Mouse (Mus musculus) cerebellum, adult 9-10 months (tissue): ENCODE results near the gene Megf11.

Experiments used
- DNase-seq: peaks from one replicate; pipeline ENCODE4 v3.0.0; 2022

Megf11 gene

GRCm38 (mm10) chr9:64395238-64395920, 10.0 kb downstream of the Megf11 start:
- peak; percentile 31 for DNase-seq

GRCm38 (mm10) chr9:64397108-64397507, 11.7 kb downstream of the Megf11 start:
- DNase-seq, result no peak

- DNase-seq, result no peak
Observed at GRCm38 (mm10) chr9:64399121-64399520, 13.7 kb downstream of the Megf11 start.

- no peak for DNase-seq
Observed at GRCm38 (mm10) chr9:64402141-64402540, 16.7 kb downstream of the Megf11 start.

GRCm38 (mm10) chr9:64406841-64407240, 21.4 kb downstream of the Megf11 start:
- DNase-seq, result no peak

GRCm38 (mm10) chr9:64407390-64407970, 22.1 kb downstream of the Megf11 start:
- DNase-seq, result no peak

GRCm38 (mm10) chr9:64408821-64409220, 23.4 kb downstream of the Megf11 start:
- no peak for DNase-seq

- no peak for DNase-seq
Observed at GRCm38 (mm10) chr9:64420471-64420870, 35.0 kb downstream of the Megf11 start.

GRCm38 (mm10) chr9:64421986-64422616, 36.7 kb downstream of the Megf11 start:
- DNase-seq, result no peak

GRCm38 (mm10) chr9:64423912-64424311, 38.5 kb downstream of the Megf11 start:
- no peak for DNase-seq

- no peak for DNase-seq
Observed at GRCm38 (mm10) chr9:64436121-64436520, 50.7 kb downstream of the Megf11 start.

- no peak for DNase-seq
Observed at GRCm38 (mm10) chr9:64440101-64440500, 54.7 kb downstream of the Megf11 start.

GRCm38 (mm10) chr9:64445981-64446380, 60.6 kb downstream of the Megf11 start:
- no peak for DNase-seq

GRCm38 (mm10) chr9:64447070-64447469, 61.6 kb downstream of the Megf11 start:
- DNase-seq, result no peak

GRCm38 (mm10) chr9:64447522-64447921, 62.1 kb downstream of the Megf11 start:
- peak; percentile 78 for DNase-seq

GRCm38 (mm10) chr9:64452769-64453168, 67.3 kb downstream of the Megf11 start:
- no peak for DNase-seq

- no peak for DNase-seq
Observed at GRCm38 (mm10) chr9:64454196-64454595, 68.8 kb downstream of the Megf11 start.

GRCm38 (mm10) chr9:64455910-64456309, 70.5 kb downstream of the Megf11 start:
- DNase-seq, result no peak

- DNase-seq, result no peak
Observed at GRCm38 (mm10) chr9:64457596-64457995, 72.2 kb downstream of the Megf11 start.

GRCm38 (mm10) chr9:64461568-64462308, 76.3 kb downstream of the Megf11 start:
- no peak for DNase-seq

- DNase-seq, result no peak
Observed at GRCm38 (mm10) chr9:64462870-64463269, 77.4 kb downstream of the Megf11 start.

GRCm38 (mm10) chr9:64466090-64466489, 80.7 kb downstream of the Megf11 start:
- DNase-seq, result no peak

GRCm38 (mm10) chr9:64466564-64466963, 81.1 kb downstream of the Megf11 start:
- DNase-seq, result peak; percentile 77

- DNase-seq, result no peak
Observed at GRCm38 (mm10) chr9:64470806-64471205, 85.4 kb downstream of the Megf11 start.
